Mouse (Mus musculus) liver, postnatal 0 days (tissue): ENCODE results near the gene Dnal1.

Experiments
- CTCF ChIP-seq: sonication (generic); IDR thresholded peaks from 2 replicates; pipeline ENCODE4 v1.5.1; 2016; ENCODE audit warnings: antibody characterized with exemption, low read depth
- EP300 ChIP-seq: IDR thresholded peaks from 2 replicates; pipeline ENCODE4 v1.6.1; 2016; ENCODE audit warnings: antibody characterized with exemption, low read depth, mild to moderate bottlenecking

DNA sequence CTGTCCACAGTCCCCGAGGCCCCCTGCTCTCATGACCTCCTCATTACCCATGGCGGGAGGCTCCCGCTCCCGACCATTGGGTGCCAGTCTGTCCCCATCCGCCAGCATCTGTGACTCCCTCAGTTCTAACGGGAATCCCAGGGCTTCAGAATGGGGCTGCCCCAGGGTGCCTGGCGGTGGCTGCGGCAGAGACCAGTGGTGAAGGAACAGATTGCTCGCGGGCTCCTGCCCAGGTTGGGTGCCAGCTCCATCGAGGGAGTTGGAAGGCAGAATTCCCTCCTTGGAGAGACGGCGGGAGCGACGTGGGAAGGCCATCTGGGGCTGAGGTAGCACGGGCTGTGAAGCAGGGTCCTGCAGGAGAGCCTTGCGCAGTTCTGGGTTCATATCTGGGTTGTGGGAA is 58.7 kb downstream of the Dnal1 start:
- TF ChIP-seq CTCF (no peak), EP300 (no peak)
